Mouse (Mus musculus) kidney, embryonic 15.5 days (tissue): Measurements from ENCODE around the gene Igf2bp1. TPM values are rescaled to one million over a fixed set of nuclear protein-coding genes. Genes with fewer than 3 reads are reported as not detected.

Experiments used
- ATAC-seq: fragments of 200-750 bp; cut with Nextera tagmentation; replicated peaks from 2 replicates; pipeline ENCODE4 v1.8.0; 2017; ENCODE audit warnings: moderate TSS enrichment; ENCODE audit not compliant: low FRiP score
- H3K27ac ChIP-seq: fragments of 300-500 bp; sonication (generic); 2 replicates; pipeline ENCODE4 v1.5.1; 2015; ENCODE audit warnings: mild to moderate bottlenecking, inconsistent platforms
- H3K27me3 ChIP-seq: fragments of 300-500 bp; sonication (generic); 2 replicates; pipeline ENCODE4 v1.6.1; 2015; ENCODE audit warnings: inconsistent platforms
- H3K36me3 ChIP-seq: fragments of 300-500 bp; sonication (generic); 2 replicates; pipeline ENCODE4 v1.6.1; 2015; ENCODE audit warnings: inconsistent platforms
- H3K4me1 ChIP-seq: fragments of 300-500 bp; sonication (generic); 2 replicates; pipeline ENCODE4 v1.6.1; 2015; ENCODE audit warnings: inconsistent platforms
- H3K4me2 ChIP-seq: fragments of 300-500 bp; sonication (generic); 2 replicates; pipeline ENCODE4 v1.6.1; 2015; ENCODE audit warnings: moderate library complexity, mild to moderate bottlenecking, inconsistent platforms
- H3K4me3 ChIP-seq: fragments of 300-500 bp; sonication (generic); replicated peaks from 2 replicates; pipeline ENCODE4 v1.5.1; 2015; ENCODE audit warnings: mild to moderate bottlenecking, inconsistent platforms
- H3K9ac ChIP-seq: fragments of 300-500 bp; sonication (generic); 2 replicates; pipeline ENCODE4 v1.6.1; 2015; ENCODE audit warnings: mild to moderate bottlenecking, inconsistent platforms
- H3K9me3 ChIP-seq: fragments of 300-500 bp; sonication (generic); replicated peaks from 2 replicates; pipeline ENCODE4 v1.6.1; 2016; ENCODE audit warnings: inconsistent platforms
- WGBS: fragments of 180-500 bp; shearing (Covaris S2); methylation state at CpG from one replicate; pipeline ENCODE4 v1.1.7; 2015; ENCODE audit warnings: mixed read lengths; 5-methylcytosine and 5-hydroxymethylcytosine counted together
- polyA plus RNA-seq: library from polyadenylated mRNA; unstranded; fragments of >200 nt; fragmentation: Nextera tagmentation; extraction: Ambion mirVana; gene quantifications from 2 replicates; pipeline ENCODE4 v1.2.1, GENCODE M21; 2015

Igf2bp1 gene
- polyA plus RNA-seq, 1 experiment from 2014 or later = 57.9 TPM

DNA sequence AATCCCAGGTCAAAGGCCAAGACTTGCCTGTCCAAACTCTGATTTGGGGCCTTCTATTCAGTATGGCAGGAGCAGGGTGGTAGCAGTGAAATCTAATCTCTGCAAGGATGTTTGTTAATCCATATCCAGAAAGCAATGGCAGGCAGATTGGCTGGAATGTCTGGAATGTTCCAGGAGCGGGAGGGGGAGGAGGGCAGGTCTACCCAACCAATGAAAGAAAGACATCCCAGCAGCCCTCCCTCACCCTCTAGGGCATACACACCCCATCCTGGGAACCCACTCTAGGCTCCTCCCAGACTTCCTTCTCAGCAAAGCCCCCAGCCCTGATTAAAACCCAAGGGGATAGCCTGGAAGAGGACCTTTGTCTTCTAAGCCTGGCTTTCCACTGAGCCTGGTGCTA lies 23.3 kb downstream of the Igf2bp1 start:
- 19% methylated on average over 1 of the region's 1 CpGs for WGBS

GRCm38 (mm10) chr11:95981804-95982203 lies 23.9 kb downstream of the Igf2bp1 start:
- peaks cover 41% of the 10 kb centered on the region for H3K4me1 ChIP-seq
- H3K36me3 ChIP-seq = peaks cover 45% of the 10 kb centered on the region
- H3K4me3 ChIP-seq = peak overlapping the region; percentile 24
- 85% methylated on average over 12 of the region's 12 CpGs for WGBS
- no peak for ATAC-seq
- H3K4me2 ChIP-seq = peak overlapping the region; percentile 43
- no peaks in the 10 kb centered on the region for H3K9me3 ChIP-seq
- H3K27ac ChIP-seq = peak overlapping the region; percentile 81
- no peaks in the 10 kb centered on the region for H3K27me3 ChIP-seq
- no peak overlapping the region for H3K9ac ChIP-seq

More for the DNA sequence above, 23.3 kb downstream of the Igf2bp1 start:
- no peak overlapping the region; the same call in 1 of the 2 replicates for H3K9ac ChIP-seq
- peak overlapping the region; percentile 43 for H3K4me2 ChIP-seq
- H3K36me3 ChIP-seq = peaks cover 38% of the 10 kb centered on the region
- ATAC-seq = peak; percentile 67
- H3K4me3 ChIP-seq = peak overlapping the region; percentile 24
- H3K9me3 ChIP-seq = no peaks in the 10 kb centered on the region
- H3K4me1 ChIP-seq = peaks cover 44% of the 10 kb centered on the region
- no peaks in the 10 kb centered on the region for H3K27me3 ChIP-seq
- peak overlapping the region; percentile 81 for H3K27ac ChIP-seq

- H3K36me3 ChIP-seq = peaks cover 51% of the 10 kb centered on the region
- H3K27me3 ChIP-seq = no peaks in the 10 kb centered on the region
- H3K4me3 ChIP-seq = no peak overlapping the region
- ATAC-seq = 0 out of 2 replicates have a peak, but pooled peaks have one; percentile 20
- H3K9ac ChIP-seq = no peak overlapping the region
- no peak overlapping the region; the same call in 1 of the 2 replicates for H3K27ac ChIP-seq
- 63% methylated on average over 8 of the region's 8 CpGs for WGBS
- H3K9me3 ChIP-seq = no peaks in the 10 kb centered on the region
- H3K4me1 ChIP-seq = peaks cover 41% of the 10 kb centered on the region
- no peak overlapping the region for H3K4me2 ChIP-seq
Measured at GRCm38 (mm10) chr11:95980762-95981418, 24.9 kb downstream of the Igf2bp1 start.

DNA sequence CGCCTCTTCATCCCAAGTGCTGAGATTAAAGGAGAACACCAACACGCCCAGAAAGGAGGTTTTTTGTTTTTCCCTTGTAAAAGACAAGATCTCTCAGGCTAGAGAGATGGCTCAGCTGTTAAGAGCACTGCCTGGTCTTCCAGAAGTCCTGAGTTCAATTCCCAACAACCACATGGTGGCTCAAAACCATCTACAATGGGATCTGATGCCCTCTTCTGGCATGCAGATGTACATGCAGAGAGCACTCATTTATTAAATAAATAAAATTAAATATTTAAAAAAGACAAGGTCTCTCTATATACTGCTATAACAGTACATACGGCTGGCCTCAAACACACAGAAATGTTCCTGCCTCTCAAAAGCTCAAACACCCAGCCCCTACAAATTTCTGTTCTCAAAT lies 27.3 kb downstream of the Igf2bp1 start:
- no peak overlapping the region for H3K4me3 ChIP-seq
- H3K4me2 ChIP-seq = no peak overlapping the region
- peaks cover 33% of the 10 kb centered on the region for H3K4me1 ChIP-seq
- ATAC-seq = no peak
- WGBS = 83% methylated on average over 3 of the region's 3 CpGs
- peaks cover 75% of the 10 kb centered on the region for H3K36me3 ChIP-seq
- H3K9ac ChIP-seq = no peak overlapping the region
- no peaks in the 10 kb centered on the region for H3K9me3 ChIP-seq
- no peak overlapping the region for H3K27ac ChIP-seq
- no peaks in the 10 kb centered on the region for H3K27me3 ChIP-seq

DNA sequence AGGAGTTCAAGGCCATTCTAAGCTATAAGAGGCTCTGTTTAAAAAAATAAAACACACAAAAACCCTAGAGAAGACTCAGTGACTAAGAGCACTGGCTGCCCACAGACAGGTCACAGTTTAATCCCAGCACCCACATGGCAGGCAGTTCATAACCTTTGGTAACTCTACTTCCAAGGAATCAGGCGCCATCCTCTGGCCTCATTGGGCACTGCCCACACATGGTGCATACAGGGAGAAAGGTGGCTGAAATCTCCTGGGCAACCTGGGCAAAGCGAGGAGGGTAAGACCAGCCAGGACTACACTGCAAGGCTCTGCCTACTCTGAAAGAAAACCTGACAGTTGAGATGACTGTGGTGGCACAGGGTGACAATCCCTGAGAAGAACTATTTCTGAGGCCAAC lies 29.4 kb downstream of the Igf2bp1 start:
- no peak overlapping the region for H3K4me3 ChIP-seq
- WGBS = 90% methylated on average over 2 of the region's 2 CpGs
- ATAC-seq = no peak
- no peak overlapping the region for H3K27ac ChIP-seq
- H3K4me2 ChIP-seq = no peak overlapping the region
- H3K9me3 ChIP-seq = no peaks in the 10 kb centered on the region
- H3K4me1 ChIP-seq = peaks cover 11% of the 10 kb centered on the region; the same call in 1 of the 2 replicates
- no peak overlapping the region for H3K9ac ChIP-seq
- H3K27me3 ChIP-seq = no peaks in the 10 kb centered on the region
- H3K36me3 ChIP-seq = peaks cover 96% of the 10 kb centered on the region

GRCm38 (mm10) chr11:95975694-95976093 lies 30.0 kb downstream of the Igf2bp1 start:
- H3K9me3 ChIP-seq = no peaks in the 10 kb centered on the region
- H3K36me3 ChIP-seq = peaks cover 97% of the 10 kb centered on the region
- WGBS = 93% methylated on average over 5 of the region's 5 CpGs
- H3K27me3 ChIP-seq = no peaks in the 10 kb centered on the region
- no peak for ATAC-seq
- H3K4me2 ChIP-seq = no peak overlapping the region
- H3K4me1 ChIP-seq = 0 out of 2 replicates have a peak, but pooled peaks cover 7% of the 10 kb centered on the region
- no peak overlapping the region for H3K4me3 ChIP-seq
- no peak overlapping the region for H3K27ac ChIP-seq
- no peak overlapping the region for H3K9ac ChIP-seq

GRCm38 (mm10) chr11:95973187-95973586 lies 32.6 kb downstream of the Igf2bp1 start:
- Histone ChIP-seq H3K27ac (no peak overlapping the region), H3K36me3 (peaks cover 99% of the 10 kb centered on the region), H3K4me2 (no peak overlapping the region), H3K9me3 (no peaks in the 10 kb centered on the region), H3K9ac (no peak overlapping the region), H3K4me1 (no peaks in the 10 kb centered on the region), H3K4me3 (no peak overlapping the region), H3K27me3 (no peaks in the 10 kb centered on the region)
- WGBS = 59% methylated on average over 6 of the region's 6 CpGs
- no peak for ATAC-seq

DNA sequence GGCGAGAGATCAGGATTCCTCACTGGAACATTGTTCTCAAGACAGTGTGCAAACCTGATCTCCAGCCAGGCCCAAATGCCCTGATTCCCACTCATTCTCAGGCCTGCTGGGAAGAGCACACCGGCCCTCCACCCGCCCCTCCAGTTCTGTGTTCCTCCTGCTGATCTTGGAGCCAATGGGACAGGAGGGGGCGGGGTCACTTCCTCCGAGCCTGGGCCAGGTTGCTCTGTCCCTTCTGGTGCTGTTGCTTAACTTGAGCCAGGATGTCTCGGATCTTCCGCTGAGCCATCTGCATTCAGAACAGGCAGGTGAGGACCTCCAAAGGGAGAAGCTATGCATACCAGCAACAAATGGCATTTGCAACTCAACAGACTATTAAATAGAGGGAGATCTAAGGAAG lies 42.4 kb downstream of the Igf2bp1 start:
- H3K9me3 ChIP-seq = no peaks in the 10 kb centered on the region
- no peak overlapping the region for H3K9ac ChIP-seq
- H3K27me3 ChIP-seq = no peaks in the 10 kb centered on the region
- H3K4me3 ChIP-seq = no peak overlapping the region
- 65% methylated on average over 7 of the region's 7 CpGs for WGBS
- H3K27ac ChIP-seq = no peak overlapping the region
- no peak for ATAC-seq
- H3K4me1 ChIP-seq = 0 out of 2 replicates have a peak, but pooled peaks cover 10% of the 10 kb centered on the region
- H3K4me2 ChIP-seq = no peak overlapping the region
- H3K36me3 ChIP-seq = peaks cover 98% of the 10 kb centered on the region

DNA sequence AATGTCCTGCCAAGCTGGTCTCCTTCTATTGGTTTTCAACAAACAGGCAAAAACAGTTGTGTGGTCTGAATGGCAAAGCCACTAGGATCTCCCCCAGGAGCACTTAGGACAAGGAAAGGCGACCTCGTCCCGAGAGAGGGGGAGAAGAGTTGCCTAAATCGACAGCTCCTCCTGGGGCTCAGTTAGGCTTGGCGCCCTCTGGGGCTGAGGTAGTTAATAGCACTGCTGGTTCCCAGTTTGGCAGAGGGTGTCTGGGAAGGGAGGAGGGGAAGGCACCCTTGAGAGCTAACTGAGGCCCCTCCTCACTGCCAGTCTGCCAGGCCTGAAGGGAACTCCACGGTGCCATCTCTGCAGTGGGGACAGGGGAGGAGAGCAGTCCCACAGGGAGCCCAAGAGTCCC lies 46.6 kb downstream of the Igf2bp1 start:
- WGBS = 63% methylated on average over 6 of the region's 6 CpGs
- ATAC-seq = no peak
- peaks cover 59% of the 10 kb centered on the region for H3K36me3 ChIP-seq

GRCm38 (mm10) chr11:95958251-95958650 lies 47.5 kb downstream of the Igf2bp1 start:
- Histone ChIP-seq H3K36me3 (peaks cover 50% of the 10 kb centered on the region), H3K4me2 (no peak overlapping the region), H3K4me3 (no peak overlapping the region), H3K27ac (no peak overlapping the region), H3K9me3 (no peaks in the 10 kb centered on the region), H3K4me1 (peaks cover 20% of the 10 kb centered on the region), H3K27me3 (no peaks in the 10 kb centered on the region), H3K9ac (no peak overlapping the region)
- ATAC-seq = no peak
- 75% methylated on average over 9 of the region's 9 CpGs for WGBS

More for the DNA sequence above, 46.6 kb downstream of the Igf2bp1 start:
- no peak overlapping the region for H3K4me3 ChIP-seq
- no peak overlapping the region for H3K27ac ChIP-seq
- no peak overlapping the region for H3K9ac ChIP-seq
- H3K9me3 ChIP-seq = no peaks in the 10 kb centered on the region
- H3K27me3 ChIP-seq = no peaks in the 10 kb centered on the region
- H3K4me1 ChIP-seq = peaks cover 22% of the 10 kb centered on the region
- no peak overlapping the region for H3K4me2 ChIP-seq

- H3K9ac ChIP-seq = no peak overlapping the region
- 73% methylated on average over 7 of the region's 7 CpGs for WGBS
Measured at GRCm38 (mm10) chr11:95957407-95957806, 48.3 kb downstream of the Igf2bp1 start.

DNA sequence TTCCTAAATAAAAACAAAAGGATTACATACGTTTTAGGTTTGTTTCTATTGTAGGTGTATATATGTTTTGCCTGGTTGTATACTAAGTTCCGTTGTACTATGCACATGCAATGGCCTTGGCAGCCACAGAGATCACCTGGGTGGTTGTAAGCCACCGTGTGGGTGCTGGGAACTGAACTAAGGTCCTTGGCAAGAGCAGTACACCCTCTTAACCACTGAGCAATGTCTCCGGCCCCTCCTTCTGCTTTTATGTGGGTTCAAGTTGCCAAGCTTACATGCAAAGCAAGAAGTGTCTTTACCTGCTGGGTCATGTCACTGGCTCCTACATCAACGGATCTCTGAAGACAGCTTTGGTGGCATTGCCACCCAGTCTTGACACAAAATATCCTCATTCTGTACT lies 52.4 kb downstream of the Igf2bp1 start:
- Histone ChIP-seq H3K9me3 (no peaks in the 10 kb centered on the region), H3K4me3 (no peak overlapping the region), H3K9ac (no peak overlapping the region), H3K27ac (no peak overlapping the region), H3K36me3 (peaks cover 3% of the 10 kb centered on the region; the same call in 1 of the 2 replicates), H3K27me3 (no peaks in the 10 kb centered on the region), H3K4me1 (peaks cover 12% of the 10 kb centered on the region), H3K4me2 (no peak overlapping the region)
- WGBS = 82% methylated on average over 5 of the region's 5 CpGs
- no peak for ATAC-seq

More at GRCm38 (mm10) chr11:95957407-95957806, 48.3 kb downstream of the Igf2bp1 start:
- H3K36me3 ChIP-seq = peaks cover 42% of the 10 kb centered on the region
- no peaks in the 10 kb centered on the region for H3K9me3 ChIP-seq
- H3K4me1 ChIP-seq = peaks cover 15% of the 10 kb centered on the region
- no peaks in the 10 kb centered on the region for H3K27me3 ChIP-seq
- ATAC-seq = no peak
- no peak overlapping the region for H3K27ac ChIP-seq
- no peak overlapping the region for H3K4me3 ChIP-seq
- H3K4me2 ChIP-seq = 0 out of 2 replicates have a peak overlapping the region, but pooled peaks have one; percentile 2
